Mouse (Mus musculus): Measurements from ENCODE around the gene Rps6kb2.

The Rps6kb2 gene

GRCm38 (mm10) chr19:4117006-4117405, 46.1 kb downstream of the Rps6kb2 start:
- DNase-seq (ENCODE audit: low spot score), result no peak

GRCm38 (mm10) chr19:4115816-4116215, 47.3 kb downstream of the Rps6kb2 start:
- DNase-seq (ENCODE audit: low spot score), result no peak

GRCm38 (mm10) chr19:4115144-4115543, 48.0 kb downstream of the Rps6kb2 start:
- no peak for DNase-seq (ENCODE audit: low spot score)

- DNase-seq (ENCODE audit: low spot score), result no peak
These were observed 48.6 kb downstream of the Rps6kb2 start for GRCm38 (mm10) chr19:4114551-4114950.

- DNase-seq (ENCODE audit: low spot score), result no peak
These were observed 49.3 kb downstream of the Rps6kb2 start for GRCm38 (mm10) chr19:4113806-4114230.

- DNase-seq (ENCODE audit: low spot score), result peak; percentile 85
These were observed 49.9 kb downstream of the Rps6kb2 start for GRCm38 (mm10) chr19:4113186-4113805.

GRCm38 (mm10) chr19:4112063-4112960, 50.8 kb downstream of the Rps6kb2 start:
- no peak for DNase-seq (ENCODE audit: low spot score)

- DNase-seq (ENCODE audit: low spot score), result no peak
These were observed 54.6 kb downstream of the Rps6kb2 start for GRCm38 (mm10) chr19:4108535-4108934.

- DNase-seq (ENCODE audit: low spot score), result no peak
These were observed 56.5 kb downstream of the Rps6kb2 start for GRCm38 (mm10) chr19:4106654-4107053.

- DNase-seq (ENCODE audit: low spot score), result no peak
These were observed 58.4 kb downstream of the Rps6kb2 start for GRCm38 (mm10) chr19:4104675-4105194.
